Mouse (Mus musculus) midbrain, postnatal 0 days (tissue): Measurements from ENCODE around the gene Nat8f1. TPM values are rescaled to one million over a fixed set of nuclear protein-coding genes. Genes with fewer than 3 reads are reported as not detected.

Experiments
- ATAC-seq: fragments of 200-750 bp; cut with Nextera tagmentation; 2 replicates; pipeline ENCODE4 v1.8.0; 2017; ENCODE audit warnings: moderate number of reproducible peaks, mild to moderate bottlenecking, moderate TSS enrichment, moderate library complexity; ENCODE audit not compliant: low FRiP score
- DNase-seq: peaks from one replicate; pipeline ENCODE4 v3.0.0-alpha.2; 2015; ENCODE audit warnings: low spot score
- H3K27ac ChIP-seq: fragments of 300-500 bp; sonication (generic); 2 replicates; pipeline ENCODE4 v1.5.1; 2014; ENCODE audit warnings: low read depth, mild to moderate bottlenecking, low read length, mixed read lengths
- H3K27me3 ChIP-seq: fragments of 300-500 bp; sonication (generic); 2 replicates; pipeline ENCODE4 v1.6.1; 2014; ENCODE audit warnings: low read length, control low read depth, mixed read lengths; ENCODE audit not compliant: insufficient read depth
- H3K36me3 ChIP-seq: fragments of 300-500 bp; sonication (generic); 2 replicates; pipeline ENCODE4 v1.6.1; 2014; ENCODE audit warnings: low read length, control low read depth, mixed read lengths; ENCODE audit not compliant: insufficient read depth
- H3K4me1 ChIP-seq: fragments of 300-500 bp; sonication (generic); 2 replicates; pipeline ENCODE4 v1.6.1; 2014; ENCODE audit warnings: mild to moderate bottlenecking, control low read depth, antibody characterized with exemption, low read length, mixed read lengths; ENCODE audit not compliant: insufficient read depth
- H3K4me2 ChIP-seq: fragments of 300-500 bp; sonication (generic); 2 replicates; pipeline ENCODE4 v1.6.1; 2014; ENCODE audit warnings: low read depth, mild to moderate bottlenecking, low read length, mixed read lengths; ENCODE audit not compliant: poor library complexity, severe bottlenecking
- H3K4me3 ChIP-seq: fragments of 300-500 bp; sonication (generic); 2 replicates; pipeline ENCODE4 v1.5.1; 2014; ENCODE audit warnings: low read depth, mild to moderate bottlenecking, low read length, moderate library complexity
- H3K9ac ChIP-seq: fragments of 300-500 bp; sonication (generic); replicated peaks from 2 replicates; pipeline ENCODE4 v1.6.1; 2014; ENCODE audit warnings: mild to moderate bottlenecking, low read length, moderate library complexity, mixed read lengths; ENCODE audit not compliant: poor library complexity, severe bottlenecking
- H3K9me3 ChIP-seq: fragments of 300-500 bp; sonication (generic); 2 replicates; pipeline ENCODE4 v1.6.1; 2016; ENCODE audit warnings: low read length, control low read depth
- CTCF ChIP-seq: IDR thresholded peaks from 2 replicates; pipeline ENCODE4 v1.5.1; 2016; ENCODE audit warnings: antibody characterized with exemption, mild to moderate bottlenecking
- WGBS: fragments of 180-500 bp; shearing (Covaris S2); extraction: QIAGEN DNeasy Blood & Tissue Kit; methylation state at CpG from one replicate; pipeline ENCODE4 v1.1.7; 2014; 5-methylcytosine and 5-hydroxymethylcytosine counted together
- polyA plus RNA-seq: library from polyadenylated mRNA; unstranded; fragments of >200 nt; fragmentation: Nextera tagmentation; extraction: Ambion mirVana; gene quantifications from 2 replicates; pipeline ENCODE4 v1.2.1, GENCODE M21; 2015
- total RNA-seq: library from RNA; depleted of rRNA; stranded (reverse); fragments of >200 nt; gene quantifications from 2 replicates; pipeline ENCODE4 v1.2.3, GENCODE M21; 2014; rRNA removed

Gene Nat8f1
- total and polyA plus RNA-seq, 2 experiments from 2014 or later: 11.2 to 19.9 TPM

DNA sequence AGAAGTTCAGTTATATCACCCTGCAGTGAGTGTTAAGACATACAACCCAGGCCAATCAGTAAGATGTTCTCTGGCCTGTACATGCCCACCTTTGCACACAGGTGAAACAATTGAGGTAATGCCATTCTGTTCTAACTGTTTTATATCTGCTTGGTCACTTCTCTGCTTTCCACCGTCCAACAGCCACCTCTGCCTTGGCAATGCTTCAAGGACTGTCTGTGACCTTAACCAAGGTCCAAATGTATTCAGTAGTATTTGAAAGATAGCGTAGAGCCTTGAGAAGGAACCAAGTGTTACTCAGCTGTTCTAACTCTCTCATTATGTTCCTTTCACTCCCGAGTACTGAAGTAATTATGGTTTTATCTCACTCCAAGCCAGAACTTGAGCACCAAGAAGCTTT, 52.9 kb downstream of the Nat8f1 start:
- TF ChIP-seq CTCF: no peak
- Histone ChIP-seq H3K4me3 (no peak overlapping the region), H3K36me3 (no peaks in the 10 kb centered on the region), H3K27me3 (no peaks in the 10 kb centered on the region), H3K27ac (no peak overlapping the region), H3K9me3 (no peaks in the 10 kb centered on the region), H3K4me1 (no peaks in the 10 kb centered on the region), H3K9ac (no peak overlapping the region), H3K4me2 (no peak overlapping the region)
- DNase-seq: no peak
- ATAC-seq: no peak
- 79% methylated on average over 3 of the region's 3 CpGs for WGBS

GRCm38 (mm10) chr6:85861247-85861646, 54.2 kb downstream of the Nat8f1 start:
- Histone ChIP-seq H3K27ac (no peak overlapping the region), H3K9ac (no peak overlapping the region), H3K36me3 (no peaks in the 10 kb centered on the region), H3K27me3 (no peaks in the 10 kb centered on the region), H3K4me3 (no peak overlapping the region), H3K9me3 (no peaks in the 10 kb centered on the region), H3K4me1 (no peaks in the 10 kb centered on the region), H3K4me2 (no peak overlapping the region)
- ATAC-seq (no peak), DNase-seq (no peak)
- 93% methylated on average over 3 of the region's 3 CpGs for WGBS
- TF ChIP-seq CTCF: no peak

Other genes starting within 250 kb of the Nat8f1 start
- 0.93 TPM in 1 of 2 replicates, not detected in the other for gene Nat8f7, start 202.5 kb downstream of the Nat8f1 start, total RNA-seq
- gene Nat8f7, start 202.5 kb downstream of the Nat8f1 start, polyA plus RNA-seq: 0.17 and 0.21 TPM in 2 replicates
- 0.16 and 0.19 TPM in 2 replicates for gene Nat8f3, start 149.9 kb downstream of the Nat8f1 start, total RNA-seq
- 0.21 and 0.38 TPM in 2 replicates for gene Nat8f3, start 149.9 kb downstream of the Nat8f1 start, polyA plus RNA-seq
- gene Nat8f6, start 94.7 kb downstream of the Nat8f1 start, total RNA-seq: 1.1 TPM in 1 of 2 replicates, not detected in the other
- gene Nat8f6, start 94.7 kb downstream of the Nat8f1 start, polyA plus RNA-seq: not detected in 2 replicates
- 0.49 TPM in 1 of 2 replicates, not detected in the other for gene Nat8f5, start 94.7 kb downstream of the Nat8f1 start, total RNA-seq
- gene Nat8f5, start 94.7 kb downstream of the Nat8f1 start, polyA plus RNA-seq: 0.52 and 0.73 TPM in 2 replicates
- 0.49 TPM in 1 of 2 replicates, not detected in the other for gene Nat8, start 83.6 kb downstream of the Nat8f1 start, total RNA-seq
- gene Nat8, start 83.6 kb downstream of the Nat8f1 start, polyA plus RNA-seq: 0.54 and 0.91 TPM in 2 replicates
- gene Nat8f2, start 46.5 kb downstream of the Nat8f1 start, total RNA-seq: not detected in 2 replicates
- 0.06 TPM in 1 of 2 replicates, not detected in the other for gene Nat8f2, start 46.5 kb downstream of the Nat8f1 start, polyA plus RNA-seq
- gene Nat8f4, start 10.8 kb downstream of the Nat8f1 start, total RNA-seq: 4.9 and 6.2 TPM in 2 replicates
- gene Nat8f4, start 10.8 kb downstream of the Nat8f1 start, polyA plus RNA-seq: 5.6 and 6.4 TPM in 2 replicates
- 43.7 and 44.3 TPM in 2 replicates for gene Tprkb, start 3.8 kb downstream of the Nat8f1 start, total RNA-seq
- gene Tprkb, start 3.8 kb downstream of the Nat8f1 start, polyA plus RNA-seq: 51.7 and 61.5 TPM in 2 replicates
- gene Dusp11, start 46.0 kb upstream of the Nat8f1 start, total RNA-seq: 82.8 and 90.2 TPM in 2 replicates
- gene Dusp11, start 46.0 kb upstream of the Nat8f1 start, polyA plus RNA-seq: 26.0 and 36.0 TPM in 2 replicates
- gene Figla, start 100.5 kb upstream of the Nat8f1 start, total RNA-seq: not detected in 2 replicates
- gene Figla, start 100.5 kb upstream of the Nat8f1 start, polyA plus RNA-seq: not detected in 2 replicates
- gene Add2, start 113.0 kb upstream of the Nat8f1 start, total RNA-seq: 159 and 196 TPM in 2 replicates
- 118 and 124 TPM in 2 replicates for gene Add2, start 113.0 kb upstream of the Nat8f1 start, polyA plus RNA-seq